Mouse (Mus musculus) hindbrain, embryonic 14.5 days (tissue): ENCODE measurements at regions not wholly inside any gene's neighbourhood (a gene's known extent, or its start where the extent isn't known, plus 50 kb on each side); places are given as distances from the start of the nearest gene placed in this dataset.

Experiments used
- ATAC-seq: fragments of 200-750 bp; cut with Nextera tagmentation; 2 replicates; pipeline ENCODE4 v1.8.0; 2017; ENCODE audit warnings: moderate number of reproducible peaks, mild to moderate bottlenecking, moderate TSS enrichment, moderate library complexity; ENCODE audit not compliant: low FRiP score
- DNase-seq: peaks from one replicate; pipeline ENCODE4 v3.0.0-alpha.2; 2015; ENCODE audit warnings: low spot score
- H3K27ac ChIP-seq: fragments of 300-500 bp; sonication (generic); 2 replicates; pipeline ENCODE4 v1.5.1; 2014; ENCODE audit warnings: mild to moderate bottlenecking, moderate library complexity
- H3K27me3 ChIP-seq: fragments of 300-500 bp; sonication (generic); 2 replicates; pipeline ENCODE4 v1.6.1; 2014; ENCODE audit warnings: mild to moderate bottlenecking, low read length, mixed read lengths; ENCODE audit not compliant: control insufficient read depth, insufficient read depth
- H3K36me3 ChIP-seq: fragments of 300-500 bp; sonication (generic); replicated peaks from 2 replicates; pipeline ENCODE4 v1.6.1; 2014; ENCODE audit not compliant: control insufficient read depth, insufficient read depth
- H3K4me1 ChIP-seq: fragments of 300-500 bp; sonication (generic); replicated peaks from 2 replicates; pipeline ENCODE4 v1.6.1; 2014; ENCODE audit warnings: antibody characterized with exemption, low read length, mixed read lengths; ENCODE audit not compliant: control insufficient read depth, insufficient read depth
- H3K4me2 ChIP-seq: fragments of 300-500 bp; sonication (generic); replicated peaks from 2 replicates; pipeline ENCODE4 v1.6.1; 2014; ENCODE audit warnings: mild to moderate bottlenecking, moderate library complexity
- H3K4me3 ChIP-seq: fragments of 300-500 bp; sonication (generic); replicated peaks from 2 replicates; pipeline ENCODE4 v1.5.1; 2014; ENCODE audit warnings: mild to moderate bottlenecking, low read length
- H3K9ac ChIP-seq: fragments of 300-500 bp; sonication (generic); 2 replicates; pipeline ENCODE4 v1.6.1; 2014
- H3K9me3 ChIP-seq: fragments of 300-500 bp; sonication (generic); 2 replicates; pipeline ENCODE4 v1.6.1; 2016; ENCODE audit warnings: low read length; ENCODE audit not compliant: control insufficient read depth
- WGBS: fragments of 180-500 bp; shearing (Covaris S2); extraction: QIAGEN DNeasy Blood & Tissue Kit; methylation state at CpG from one replicate; pipeline ENCODE4 v1.1.7; 2014; 5-methylcytosine and 5-hydroxymethylcytosine counted together

DNA sequence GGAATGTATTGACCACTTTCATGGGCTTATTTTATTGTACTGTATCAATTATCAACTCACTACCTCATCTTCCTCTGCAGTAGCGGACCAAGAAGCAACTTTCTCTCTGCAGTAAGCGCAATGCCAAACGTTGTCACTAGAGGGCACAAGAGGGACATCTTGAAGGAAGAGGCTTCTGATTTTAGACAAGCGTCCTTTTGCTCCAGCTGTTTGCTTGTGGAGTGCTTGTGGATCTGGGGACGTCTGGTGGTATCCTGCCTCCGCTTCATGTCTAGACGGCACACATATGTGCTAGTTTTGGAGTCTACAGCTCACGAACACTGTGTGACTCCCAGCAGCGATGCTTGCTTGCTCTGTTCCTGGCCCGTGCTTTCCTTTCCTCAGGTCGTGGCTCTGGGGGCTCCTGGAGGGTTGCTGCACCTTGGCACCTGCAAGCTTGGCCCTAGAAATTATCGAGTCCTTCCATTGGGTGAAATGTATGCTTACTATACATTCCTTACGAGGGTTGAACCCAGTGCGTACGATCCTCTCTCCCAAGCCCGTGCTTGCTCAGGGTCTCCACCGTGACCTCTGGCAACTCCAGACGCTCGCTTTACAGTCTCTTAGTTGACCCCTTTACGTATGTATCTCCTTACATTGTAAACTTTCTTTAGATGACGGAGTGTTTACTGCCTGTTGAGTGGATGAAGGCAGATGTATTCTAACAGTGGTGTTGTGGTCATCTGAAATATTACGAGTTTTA, 92.2 kb upstream of the Kif2a start:
- no peaks in the 10 kb centered on the region for H3K36me3 ChIP-seq
- H3K27me3 ChIP-seq, result no peaks in the 10 kb centered on the region
- no peak overlapping the region for H3K9ac ChIP-seq
- H3K4me3 ChIP-seq, result no peak overlapping the region
- H3K9me3 ChIP-seq, result no peaks in the 10 kb centered on the region
- ATAC-seq, result peak; percentile 66
- no peak overlapping the region for H3K27ac ChIP-seq
- 60% methylated on average over 22 of the region's 22 CpGs for WGBS
- peak; percentile 99 for DNase-seq
- no peak overlapping the region for H3K4me2 ChIP-seq
- no peaks in the 10 kb centered on the region for H3K4me1 ChIP-seq

DNA sequence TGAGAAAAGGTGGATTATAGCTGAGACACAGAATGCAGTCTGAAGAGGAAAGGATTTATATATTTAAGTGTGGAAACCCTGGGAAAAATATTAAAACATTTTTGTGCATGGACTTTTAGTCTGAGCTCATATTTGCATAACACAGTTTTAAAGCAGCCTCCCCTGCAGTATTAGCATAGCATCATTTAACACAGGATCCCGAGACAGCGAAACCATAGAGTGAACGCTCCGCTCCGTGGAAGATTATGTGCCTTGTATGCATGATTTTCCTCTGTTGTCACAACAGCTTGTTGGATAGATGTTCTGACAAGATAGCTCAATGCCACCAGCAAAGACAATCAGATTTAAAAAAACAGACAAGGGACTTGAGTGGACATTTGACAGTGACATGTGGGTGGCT, 86.1 kb upstream of the Kif2a start:
- WGBS, result 40% methylated on average over 5 of the region's 5 CpGs
- DNase-seq (no peak), ATAC-seq (no peak)

DNA sequence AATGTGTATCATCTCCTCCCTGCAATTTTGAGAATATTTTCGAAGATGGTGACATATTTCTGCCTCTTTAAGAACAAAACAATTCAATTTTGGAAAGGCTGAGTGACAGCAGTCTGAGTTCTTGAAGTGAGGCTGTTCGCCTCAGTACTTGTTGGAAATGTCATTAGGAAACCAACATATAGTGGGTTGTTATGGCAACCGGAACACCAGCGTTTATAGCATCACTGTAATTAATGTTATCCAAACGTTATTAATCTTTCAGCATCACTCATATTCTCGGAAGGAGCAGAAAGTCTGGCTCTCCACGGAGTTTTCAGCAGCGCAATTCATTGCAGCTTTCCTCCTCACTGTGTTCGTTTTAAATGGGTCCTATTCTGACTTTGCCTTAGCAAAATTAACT, 85.6 kb upstream of the Kif2a start:
- no peak for DNase-seq

More for the DNA sequence above, 86.1 kb upstream of the Kif2a start:
- Histone ChIP-seq H3K4me3 (no peak overlapping the region), H3K4me1 (peaks cover 7% of the 10 kb centered on the region), H3K4me2 (peak overlapping the region; percentile 28; the same call in 1 of the 2 replicates), H3K9ac (peak overlapping the region; percentile 32; the same call in 1 of the 2 replicates), H3K9me3 (no peaks in the 10 kb centered on the region), H3K36me3 (no peaks in the 10 kb centered on the region), H3K27me3 (no peaks in the 10 kb centered on the region), H3K27ac (peak overlapping the region; percentile 62; the same call in 1 of the 2 replicates)

DNA sequence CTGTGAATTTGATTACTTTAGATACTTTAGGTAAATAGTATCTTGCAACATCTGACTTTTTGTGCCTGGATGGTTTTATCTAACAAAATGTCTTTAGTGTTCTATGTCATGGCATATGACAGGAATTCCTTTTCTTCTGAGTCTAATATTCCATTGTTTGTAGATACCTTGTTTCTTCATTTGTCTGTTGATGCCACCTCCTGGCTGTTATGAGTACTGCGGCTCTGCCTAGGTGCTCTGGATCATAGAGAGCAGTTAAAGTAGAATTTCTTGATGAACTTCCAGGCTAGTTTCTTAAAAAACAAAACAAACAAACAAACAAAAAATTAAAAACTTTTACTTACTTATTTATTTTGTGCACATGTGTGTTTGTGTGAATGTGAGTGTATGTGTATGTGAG, 83.6 kb upstream of the Kif2a start:
- Histone ChIP-seq H3K4me1 (peaks cover 7% of the 10 kb centered on the region), H3K27ac (no peak overlapping the region), H3K9me3 (no peaks in the 10 kb centered on the region), H3K9ac (no peak overlapping the region), H3K27me3 (no peaks in the 10 kb centered on the region), H3K4me3 (no peak overlapping the region), H3K36me3 (no peaks in the 10 kb centered on the region), H3K4me2 (no peak overlapping the region)
- 67% methylated on average over 1 of the region's 1 CpGs for WGBS
- DNase-seq (no peak), ATAC-seq (no peak)

More for the DNA sequence above, 85.6 kb upstream of the Kif2a start:
- Histone ChIP-seq H3K27me3 (no peaks in the 10 kb centered on the region), H3K9me3 (no peaks in the 10 kb centered on the region), H3K36me3 (no peaks in the 10 kb centered on the region), H3K4me1 (peaks cover 7% of the 10 kb centered on the region), H3K4me3 (no peak overlapping the region), H3K9ac (no peak overlapping the region), H3K4me2 (0 out of 2 replicates have a peak overlapping the region, but pooled peaks have one; percentile 28), H3K27ac (no peak overlapping the region)
- WGBS, result 51% methylated on average over 9 of the region's 9 CpGs
- no peak for ATAC-seq

DNA sequence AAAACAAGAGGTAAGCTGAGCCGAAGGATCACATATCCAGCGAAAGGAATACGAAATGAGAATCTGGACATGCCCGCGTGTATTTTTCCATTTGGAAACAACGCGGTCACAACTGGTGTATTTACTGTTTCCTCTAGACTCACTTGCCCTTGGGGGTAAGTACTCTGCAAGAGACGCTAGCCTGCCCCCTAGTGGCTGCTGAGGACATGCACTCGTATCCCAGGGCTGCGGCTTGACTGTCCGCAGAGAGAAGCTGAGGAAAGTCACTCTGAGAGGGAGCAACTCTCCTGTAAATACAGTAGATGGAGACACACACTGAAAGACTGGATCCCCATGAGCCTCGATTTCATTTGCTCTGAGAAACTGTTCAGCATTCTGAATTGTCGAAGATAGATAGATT, 79.7 kb upstream of the Kif2a start:
- no peak overlapping the region for H3K4me3 ChIP-seq
- peak; percentile 55; the same call in 1 of the 2 replicates for ATAC-seq
- DNase-seq, result peak; percentile 73
- 28% methylated on average over 13 of the region's 13 CpGs for WGBS
- no peaks in the 10 kb centered on the region for H3K36me3 ChIP-seq
- H3K9ac ChIP-seq, result no peak overlapping the region
- peak overlapping the region; percentile 15; the same call in 1 of the 2 replicates for H3K4me2 ChIP-seq
- no peaks in the 10 kb centered on the region for H3K27me3 ChIP-seq
- H3K9me3 ChIP-seq, result no peaks in the 10 kb centered on the region
- H3K27ac ChIP-seq, result no peak overlapping the region
- H3K4me1 ChIP-seq, result no peaks in the 10 kb centered on the region

DNA sequence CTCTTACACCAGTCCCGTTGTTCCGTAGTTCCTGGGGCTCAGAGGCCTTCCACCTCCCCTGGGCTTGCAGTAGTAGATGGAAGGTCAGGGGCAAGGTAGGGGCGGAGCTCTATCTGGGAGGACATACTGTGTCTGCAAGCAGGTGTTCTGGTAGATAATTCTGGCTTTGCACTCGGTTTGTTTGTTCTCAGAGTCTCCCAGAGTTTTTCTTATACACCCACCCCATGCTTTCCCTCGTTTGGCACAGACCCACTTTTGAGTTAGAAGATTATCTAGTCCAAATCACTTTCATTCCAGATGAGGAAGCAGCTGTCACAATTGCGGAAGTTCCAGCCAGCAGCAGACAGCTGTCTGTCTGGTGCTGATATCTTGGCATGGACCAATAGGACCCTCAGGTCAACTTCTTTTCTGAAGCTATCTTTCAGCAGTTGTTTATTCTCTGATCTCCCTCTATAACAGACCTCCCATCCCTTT, 79.0 kb upstream of the Kif2a start:
- Histone ChIP-seq H3K4me2 (0 out of 2 replicates have a peak overlapping the region, but pooled peaks have one; percentile 15), H3K27ac (no peak overlapping the region), H3K9ac (no peak overlapping the region), H3K4me3 (no peak overlapping the region), H3K4me1 (no peaks in the 10 kb centered on the region), H3K36me3 (no peaks in the 10 kb centered on the region), H3K9me3 (no peaks in the 10 kb centered on the region), H3K27me3 (no peaks in the 10 kb centered on the region)
- DNase-seq, result no peak
- WGBS, result 81% methylated on average over 6 of the region's 6 CpGs
- ATAC-seq, result no peak

DNA sequence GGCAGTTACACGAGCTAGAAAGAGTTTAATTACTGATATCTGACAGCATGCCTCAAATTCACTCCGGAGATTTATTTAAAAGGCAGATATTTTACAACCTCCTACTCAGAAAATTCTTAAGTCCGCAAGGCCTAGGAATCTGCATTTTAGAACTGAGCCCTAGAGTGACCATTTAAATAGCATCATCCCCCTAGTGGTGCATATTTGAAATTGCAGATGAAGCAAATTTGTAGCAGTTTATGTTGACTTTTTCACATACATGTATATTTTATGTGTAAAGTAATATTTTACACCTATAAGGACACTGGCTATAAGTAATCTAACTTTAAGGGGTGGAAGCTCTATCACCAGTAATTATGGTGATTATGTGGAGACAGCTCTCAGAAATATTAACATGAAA, 78.2 kb upstream of the Kif2a start:
- DNase-seq (no peak), ATAC-seq (no peak)
- H3K27me3 ChIP-seq, result no peaks in the 10 kb centered on the region
- no peak overlapping the region for H3K4me3 ChIP-seq
- no peak overlapping the region for H3K27ac ChIP-seq
- H3K4me2 ChIP-seq, result no peak overlapping the region
- H3K9ac ChIP-seq, result no peak overlapping the region
- no peaks in the 10 kb centered on the region for H3K9me3 ChIP-seq
- WGBS, result 57% methylated on average over 3 of the region's 3 CpGs
- no peaks in the 10 kb centered on the region for H3K4me1 ChIP-seq
- H3K36me3 ChIP-seq, result no peaks in the 10 kb centered on the region

DNA sequence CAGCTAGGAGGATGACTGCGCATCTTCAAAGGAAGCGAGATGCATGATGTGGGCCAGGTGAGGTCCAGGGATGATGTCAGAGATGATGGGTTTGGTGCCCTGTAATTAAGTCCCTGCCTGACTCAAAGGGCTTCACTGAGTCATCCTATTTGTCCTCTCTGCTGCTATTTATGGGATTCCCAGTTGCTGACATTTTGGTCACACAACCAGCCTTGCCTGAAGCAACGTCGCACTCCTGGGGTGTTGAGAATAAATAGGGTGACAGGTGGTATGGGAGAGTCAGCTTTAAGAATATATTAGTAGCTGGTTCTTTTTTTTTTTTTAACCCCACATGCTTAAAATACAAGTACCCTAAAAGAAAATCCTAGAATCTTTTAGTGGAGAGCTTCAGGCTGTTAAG, 75.1 kb upstream of the Kif2a start:
- Histone ChIP-seq H3K27ac (no peak overlapping the region), H3K27me3 (no peaks in the 10 kb centered on the region), H3K36me3 (no peaks in the 10 kb centered on the region), H3K4me1 (no peaks in the 10 kb centered on the region), H3K9me3 (no peaks in the 10 kb centered on the region), H3K4me2 (no peak overlapping the region), H3K4me3 (no peak overlapping the region), H3K9ac (no peak overlapping the region)
- no peak for ATAC-seq
- no peak for DNase-seq
- WGBS, result 92% methylated on average over 4 of the region's 4 CpGs

DNA sequence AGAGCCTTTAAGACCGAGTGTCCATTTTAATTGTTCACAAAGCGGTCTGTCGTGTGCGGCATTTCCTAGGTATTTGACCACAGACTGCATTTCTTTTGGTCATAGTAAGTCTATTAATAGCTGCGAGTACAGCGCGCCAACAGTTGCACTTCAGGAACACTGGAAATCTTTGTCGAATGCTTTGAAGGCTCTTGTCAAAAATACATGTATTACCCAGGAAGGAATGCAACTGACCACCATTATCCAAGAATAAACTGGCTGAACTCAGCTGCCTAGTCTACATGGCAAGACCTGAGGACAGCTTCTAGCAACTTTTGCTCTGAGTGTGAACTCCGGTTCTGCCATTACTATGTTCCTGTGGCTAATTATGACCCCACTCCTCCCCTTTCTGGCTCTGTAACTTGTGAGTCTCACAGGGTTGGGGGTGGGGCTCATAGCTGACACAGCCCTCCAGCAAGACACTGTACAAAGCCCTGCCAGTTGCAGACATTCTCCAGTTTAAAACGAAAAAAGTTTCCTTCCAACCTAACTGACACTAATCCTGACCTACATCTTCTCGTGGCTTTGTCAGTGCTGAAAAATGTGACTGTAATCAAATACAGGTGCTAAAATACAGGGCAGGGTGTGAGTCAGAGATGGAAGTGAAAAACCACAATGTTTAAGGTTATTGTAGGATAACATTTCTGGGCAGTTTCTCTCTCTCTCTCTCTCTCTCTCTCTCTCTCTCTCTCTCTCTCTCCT, 73.2 kb upstream of the Kif2a start:
- H3K9ac ChIP-seq, result no peak overlapping the region
- no peak for ATAC-seq
- 78% methylated on average over 11 of the region's 11 CpGs for WGBS

More for the DNA sequence above, 73.2 kb upstream of the Kif2a start:
- Histone ChIP-seq H3K27me3 (no peaks in the 10 kb centered on the region), H3K9me3 (no peaks in the 10 kb centered on the region), H3K4me2 (no peak overlapping the region), H3K4me1 (no peaks in the 10 kb centered on the region), H3K27ac (no peak overlapping the region), H3K36me3 (no peaks in the 10 kb centered on the region), H3K4me3 (no peak overlapping the region)
- DNase-seq, result no peak
